Mouse (Mus musculus) retina, adult 2 months (tissue): ENCODE measurements around the gene Igsf9.
A peak's percentile ranks its signal among the peaks of the same experiment; 100 is the strongest.

Experiments
- DNase-seq: peaks from one replicate; pipeline ENCODE4 v3.0.0-alpha.2; 2012; ENCODE audit warnings: low read depth, low spot score

Gene Igsf9

GRCm38 (mm10) chr1:172468301-172468877 is 13.2 kb upstream of the Igsf9 start:
- no peak for DNase-seq

GRCm38 (mm10) chr1:172469373-172469772 is 12.2 kb upstream of the Igsf9 start:
- DNase-seq, result no peak

DNA sequence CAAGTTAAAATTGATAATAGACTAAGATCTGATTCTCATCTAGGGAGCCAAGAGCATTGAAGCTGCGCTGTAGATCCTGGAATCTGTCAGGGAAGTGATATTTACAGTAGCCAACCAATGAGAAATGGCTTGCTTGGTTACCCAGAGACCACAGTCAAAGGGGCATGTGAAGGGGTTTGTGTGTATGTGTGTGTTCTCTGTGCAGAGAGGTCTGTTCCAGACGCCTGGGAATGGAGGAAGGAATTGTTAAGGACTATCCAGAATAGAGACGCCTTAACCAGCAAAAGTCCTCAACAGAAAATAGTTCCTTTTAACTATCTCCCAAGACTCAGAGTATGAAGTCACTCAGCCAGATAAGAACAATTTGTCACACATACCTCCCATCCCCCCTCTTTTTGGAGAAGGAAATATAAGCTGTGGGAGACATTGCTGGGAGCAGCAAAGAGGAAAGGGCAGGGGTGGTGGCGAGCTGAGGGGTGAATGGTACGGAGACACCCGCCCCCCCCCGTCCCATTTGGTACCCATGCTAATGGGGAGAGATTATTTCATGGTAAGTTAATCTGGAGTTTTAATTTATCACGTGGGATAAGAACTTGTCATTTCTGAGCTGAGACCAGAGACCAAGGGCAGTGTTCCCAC is 11.7 kb upstream of the Igsf9 start:
- no peak for DNase-seq

GRCm38 (mm10) chr1:172472909-172473308 is 8.7 kb upstream of the Igsf9 start:
- DNase-seq, result no peak

DNA sequence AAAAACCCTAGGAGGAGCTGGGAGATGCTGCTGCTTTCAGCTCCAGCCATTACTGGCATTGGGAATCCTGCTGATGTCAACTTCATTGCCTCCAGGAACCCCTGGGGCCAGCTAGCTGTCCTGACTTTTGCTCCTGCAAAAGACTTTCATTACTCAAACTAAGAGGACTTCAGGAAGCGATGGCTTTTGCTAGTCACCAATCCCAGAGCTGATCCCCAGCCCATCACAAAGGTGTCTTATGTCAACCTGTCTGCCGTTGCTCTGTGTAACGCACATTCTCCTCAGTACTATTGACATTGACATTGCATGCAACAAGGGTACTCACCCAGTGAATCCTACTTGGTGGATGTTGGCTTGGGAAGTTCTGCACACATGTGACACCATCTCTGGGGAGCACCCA is 7.4 kb upstream of the Igsf9 start:
- no peak for DNase-seq

DNA sequence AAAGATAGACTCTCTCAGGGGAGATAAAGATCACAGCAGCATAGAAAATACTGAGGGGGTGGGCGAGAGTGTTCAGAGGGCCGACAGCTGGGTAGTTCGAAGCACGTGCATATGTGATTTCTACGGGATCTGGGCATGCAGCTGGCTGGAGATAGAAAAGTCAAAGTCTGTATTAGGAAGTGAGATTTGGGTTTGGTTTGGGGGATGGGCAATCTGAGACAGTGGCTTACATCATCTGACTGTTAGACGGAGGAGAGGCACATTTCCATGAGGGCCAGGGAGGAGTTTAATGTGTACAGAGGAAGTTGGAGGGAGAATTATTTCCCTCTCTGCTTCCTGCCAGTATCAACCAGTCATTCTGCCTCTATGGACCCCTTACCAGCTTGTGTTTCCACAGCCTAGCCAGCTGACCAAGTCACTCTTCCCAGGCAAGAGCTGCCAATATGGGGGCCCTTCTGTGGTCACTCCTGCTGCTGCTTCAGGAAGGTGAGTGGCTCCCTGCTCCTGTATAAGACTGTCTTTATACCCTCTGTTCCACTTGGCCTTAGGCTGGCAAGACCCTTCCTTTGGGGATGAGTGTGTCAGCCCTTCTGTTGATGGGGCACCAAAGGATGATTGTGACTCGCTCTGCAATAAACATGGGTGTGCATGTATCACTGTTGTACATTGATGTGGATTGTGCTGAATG is 6.4 kb upstream of the Igsf9 start, which contains the start of gene Slamf9:
Slamf9 (plus strand) TSS at position 305 of the 688 bp plus-strand sequence.
- no peak for DNase-seq

GRCm38 (mm10) chr1:172478020-172478419 is 3.6 kb upstream of the Igsf9 start:
- no peak for DNase-seq

DNA sequence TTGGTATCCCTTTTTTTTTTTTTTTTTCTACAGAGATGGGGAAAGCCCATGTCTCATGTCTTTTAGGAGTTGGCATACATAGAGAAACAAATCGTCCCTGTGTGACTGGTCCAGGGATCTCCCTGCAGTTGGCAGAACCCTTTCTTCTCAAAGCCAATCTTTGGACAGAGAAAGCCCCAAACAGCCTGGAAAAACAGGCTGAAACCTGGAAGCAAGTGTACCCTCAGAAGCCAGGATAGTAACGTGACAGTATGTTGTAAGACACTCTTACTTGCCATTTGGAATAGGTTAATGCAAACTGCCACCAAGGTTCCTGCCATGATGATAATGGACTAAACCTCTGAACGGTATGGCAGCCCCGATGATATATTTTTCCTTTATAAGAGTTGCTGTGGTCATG is 1.2 kb upstream of the Igsf9 start:
- DNase-seq, result no peak

- DNase-seq, result no peak
Observed at GRCm38 (mm10) chr1:172481111-172481510, 477 bp upstream of the Igsf9 start.

- DNase-seq, result no peak
Observed at GRCm38 (mm10) chr1:172482518-172483360, 1.2 kb downstream of the Igsf9 start.

- DNase-seq, result no peak
Observed at GRCm38 (mm10) chr1:172483361-172483660, 1.7 kb downstream of the Igsf9 start.

GRCm38 (mm10) chr1:172484236-172484635 is 2.6 kb downstream of the Igsf9 start:
- no peak for DNase-seq

DNA sequence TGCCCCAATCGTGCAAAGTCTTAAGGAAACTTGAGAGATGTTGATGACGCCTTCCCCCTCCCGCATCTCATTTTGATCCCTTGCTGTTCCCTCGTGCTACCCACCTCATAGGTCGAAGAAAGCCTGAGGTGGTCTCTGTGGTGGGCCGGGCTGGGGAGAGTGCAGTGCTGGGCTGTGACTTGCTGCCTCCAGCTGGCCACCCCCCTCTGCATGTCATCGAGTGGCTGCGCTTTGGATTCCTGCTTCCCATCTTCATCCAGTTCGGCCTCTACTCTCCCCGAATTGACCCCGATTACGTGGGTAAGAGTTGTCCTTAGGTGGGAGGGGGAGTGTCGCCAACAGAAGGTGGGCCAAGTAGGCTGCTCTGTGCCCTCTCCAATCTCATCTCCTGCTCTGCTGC is 3.1 kb downstream of the Igsf9 start:
- DNase-seq, result no peak

DNA sequence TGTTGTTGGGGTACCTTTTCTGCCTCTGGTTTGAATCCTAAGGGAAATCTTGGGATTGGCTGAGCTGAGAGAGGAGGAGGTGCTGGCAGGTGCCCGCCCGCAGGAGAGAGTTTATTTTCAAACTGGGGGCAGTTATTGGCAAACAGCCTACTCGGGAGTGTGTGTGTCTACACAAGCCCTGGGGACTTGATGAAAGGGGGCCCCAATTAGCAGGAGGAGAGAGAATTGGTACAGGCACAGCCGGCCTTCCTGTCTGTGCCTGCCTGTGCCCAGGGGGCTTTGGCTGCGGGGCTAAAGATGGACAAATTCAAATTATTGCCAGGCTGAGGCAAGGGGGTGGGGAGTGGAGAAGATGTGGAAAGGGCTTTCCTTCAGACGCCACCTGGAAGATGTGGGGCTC is 4.2 kb downstream of the Igsf9 start:
- no peak for DNase-seq

DNA sequence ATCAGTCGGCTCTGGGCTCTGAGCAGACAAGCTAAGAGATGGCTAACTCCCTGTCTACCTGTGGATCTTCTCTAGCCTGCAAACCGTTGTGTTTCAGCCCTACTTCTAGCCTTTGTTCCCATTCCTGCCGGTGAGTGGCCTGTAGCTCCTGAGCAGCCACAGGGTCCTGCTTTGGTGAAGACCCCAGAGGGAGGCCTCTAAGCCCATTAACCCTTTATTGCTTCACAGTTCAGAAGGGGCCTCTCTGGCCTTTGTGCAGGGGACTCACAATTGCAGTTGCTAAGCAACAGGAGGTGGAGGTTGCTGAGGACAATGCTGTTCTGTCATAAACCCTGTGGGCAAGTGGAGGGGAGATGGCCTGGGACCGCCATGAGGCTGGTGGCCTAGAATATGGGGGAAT is 4.6 kb downstream of the Igsf9 start:
- DNase-seq, result no peak

GRCm38 (mm10) chr1:172486651-172487050 is 5.1 kb downstream of the Igsf9 start:
- DNase-seq, result no peak

DNA sequence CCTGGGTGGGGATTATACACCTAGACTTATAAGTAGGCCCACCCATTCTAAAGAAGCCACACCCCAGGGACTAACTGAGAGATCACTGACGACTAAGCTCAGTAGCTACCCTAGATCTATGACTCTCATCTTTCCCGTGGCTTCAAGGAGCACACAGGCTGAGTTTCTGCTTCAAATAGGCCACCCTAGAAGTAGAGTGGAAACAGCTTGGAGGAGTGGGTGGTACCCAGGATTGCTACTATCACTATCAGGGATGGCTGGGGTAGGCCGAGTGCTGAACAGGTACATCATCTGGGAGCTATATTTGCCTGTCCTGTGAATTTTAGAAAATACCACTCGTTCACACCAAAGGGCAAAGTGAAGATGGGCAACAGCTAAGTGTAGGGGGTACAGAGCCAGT is 6.3 kb downstream of the Igsf9 start:
- no peak for DNase-seq

DNA sequence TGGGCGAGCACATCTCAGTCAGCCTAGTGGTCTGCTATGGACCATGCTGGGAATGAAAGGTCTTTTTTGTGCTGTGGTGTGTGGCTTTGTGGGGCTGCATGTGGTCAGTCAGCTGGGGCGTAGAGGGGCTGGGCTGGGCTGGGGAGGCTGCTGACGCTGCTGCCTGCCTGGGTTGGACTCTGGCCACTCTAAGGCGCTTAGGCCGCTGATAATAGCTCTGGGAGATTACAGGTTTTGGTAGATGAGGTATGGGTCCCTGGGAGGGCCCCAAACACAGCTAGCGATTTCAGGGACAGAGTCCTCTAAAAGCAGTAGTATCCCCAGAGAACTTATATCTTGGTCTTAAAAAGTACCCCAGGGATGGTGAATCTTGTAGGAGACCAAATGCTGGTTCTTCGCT is 7.2 kb downstream of the Igsf9 start:
- DNase-seq, result peak; percentile 68

DNA sequence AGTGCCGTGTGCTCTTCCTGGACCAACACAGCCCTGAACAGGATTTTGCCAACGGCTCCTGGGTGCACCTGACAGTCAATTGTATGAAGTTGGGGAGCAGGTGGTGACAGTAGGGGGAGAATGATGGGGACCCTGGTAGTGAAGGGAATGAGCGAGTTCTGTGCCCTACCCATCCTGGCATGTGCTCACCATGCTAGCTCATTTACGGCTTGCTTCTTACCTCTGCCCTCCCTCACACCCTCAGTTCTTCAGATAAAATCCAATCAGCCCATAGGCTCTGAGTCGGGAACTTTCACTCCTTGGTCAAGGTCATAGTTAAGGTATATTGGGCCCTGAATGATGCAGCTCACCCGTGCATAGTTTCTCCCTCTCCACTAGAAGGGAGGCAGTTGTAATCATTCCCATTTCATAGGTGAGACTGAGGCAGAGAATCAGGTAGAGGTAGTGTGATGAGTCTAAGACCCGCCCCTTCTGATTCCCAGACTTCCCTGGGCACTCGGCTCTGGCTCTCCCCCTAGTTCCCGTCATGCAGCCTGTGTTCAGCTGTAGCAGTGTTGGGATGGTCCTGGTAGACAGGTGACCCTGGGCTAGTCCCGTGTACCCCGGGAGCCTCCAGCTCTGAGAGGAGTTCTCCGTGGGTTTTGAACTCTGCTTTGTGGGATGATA is 8.1 kb downstream of the Igsf9 start:
- no peak for DNase-seq

DNA sequence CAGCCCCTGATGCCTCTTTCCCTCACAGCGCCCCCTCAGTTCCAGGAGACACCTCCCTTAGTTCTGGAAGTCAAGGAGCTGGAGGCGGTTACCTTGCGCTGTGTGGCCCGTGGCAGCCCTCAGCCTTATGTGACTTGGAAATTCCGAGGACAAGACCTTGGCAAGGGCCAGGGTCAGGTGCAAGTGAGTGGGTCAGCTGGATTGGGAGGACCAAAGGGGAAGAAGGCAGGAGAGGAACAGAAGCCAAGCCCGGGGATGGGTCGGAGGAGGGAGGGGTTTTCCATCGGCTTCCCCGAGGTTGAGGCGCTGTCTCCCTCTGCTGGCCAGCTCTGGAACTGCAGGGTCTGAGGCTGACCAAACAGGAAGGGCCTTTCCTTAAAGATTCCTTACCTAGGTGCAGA is 8.7 kb downstream of the Igsf9 start:
- DNase-seq, result peak; percentile 61

GRCm38 (mm10) chr1:172492047-172492446 is 10.5 kb downstream of the Igsf9 start:
- DNase-seq, result no peak

DNA sequence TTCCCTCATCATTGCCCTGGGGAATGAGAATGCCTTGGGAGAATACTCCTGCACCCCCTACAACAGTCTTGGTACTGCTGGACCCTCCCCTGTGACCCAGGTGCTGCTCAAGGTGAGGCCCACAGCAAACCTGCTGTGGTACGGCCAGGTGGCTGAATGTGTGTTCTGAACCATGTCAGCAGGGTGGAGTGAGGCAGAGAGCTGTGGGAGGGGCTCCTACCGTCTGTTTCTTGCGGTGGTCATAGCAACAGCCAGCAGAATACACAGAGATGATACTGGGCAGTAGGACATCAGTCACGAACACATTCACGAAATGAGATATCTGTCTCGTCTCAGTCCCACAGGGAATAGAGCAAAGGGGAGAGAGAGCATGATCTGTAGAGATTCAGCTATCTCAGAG is 11.9 kb downstream of the Igsf9 start:
- no peak for DNase-seq
